Mouse (Mus musculus) hindbrain, embryonic 13.5 days (tissue): ENCODE results near the gene Pef1. TPM values are rescaled to one million over a fixed set of nuclear protein-coding genes. Genes with fewer than 3 reads are reported as not detected.

Source experiments
- ATAC-seq: fragments of 200-750 bp; cut with Nextera tagmentation; 2 replicates; pipeline ENCODE4 v1.8.0; 2017; ENCODE audit warnings: moderate TSS enrichment; ENCODE audit not compliant: low FRiP score
- H3K27ac ChIP-seq: fragments of 300-500 bp; sonication (generic); 2 replicates; pipeline ENCODE4 v1.5.1; 2015; ENCODE audit warnings: inconsistent platforms, mild to moderate bottlenecking, moderate library complexity
- H3K27me3 ChIP-seq: fragments of 300-500 bp; sonication (generic); 2 replicates; pipeline ENCODE4 v1.6.1; 2015; ENCODE audit warnings: mild to moderate bottlenecking, inconsistent platforms
- H3K36me3 ChIP-seq: fragments of 300-500 bp; sonication (generic); 2 replicates; pipeline ENCODE4 v1.6.1; 2015; ENCODE audit warnings: mild to moderate bottlenecking, inconsistent platforms
- H3K4me1 ChIP-seq: fragments of 300-500 bp; sonication (generic); replicated peaks from 2 replicates; pipeline ENCODE4 v1.6.1; 2015; ENCODE audit warnings: inconsistent platforms
- H3K4me2 ChIP-seq: fragments of 300-500 bp; sonication (generic); 2 replicates; pipeline ENCODE4 v1.6.1; 2015; ENCODE audit warnings: inconsistent platforms, mild to moderate bottlenecking, moderate library complexity
- H3K4me3 ChIP-seq: fragments of 300-500 bp; sonication (generic); 2 replicates; pipeline ENCODE4 v1.5.1; 2015; ENCODE audit warnings: mild to moderate bottlenecking, inconsistent platforms
- H3K9ac ChIP-seq: fragments of 300-500 bp; sonication (generic); 2 replicates; pipeline ENCODE4 v1.6.1; 2015; ENCODE audit warnings: mild to moderate bottlenecking, inconsistent platforms
- H3K9me3 ChIP-seq: fragments of 300-500 bp; sonication (generic); 2 replicates; pipeline ENCODE4 v1.6.1; 2016; ENCODE audit warnings: inconsistent platforms
- WGBS: fragments of 180-500 bp; shearing (Covaris S2); methylation state at CpG from one replicate; pipeline ENCODE4 v1.1.7; 2015; 5-methylcytosine and 5-hydroxymethylcytosine counted together
- polyA plus RNA-seq: library from polyadenylated mRNA; unstranded; fragments of >200 nt; fragmentation: Nextera tagmentation; extraction: Ambion mirVana; gene quantifications from 2 replicates; pipeline ENCODE4 v1.2.1, GENCODE M21; 2015

Pef1 gene
- polyA plus RNA-seq, 1 experiment from 2014 or later: 65.1 TPM

- ATAC-seq: no peak
Observed at GRCm38 (mm10) chr4:130171951-130172765, 69.8 kb downstream of the Pef1 start.

DNA sequence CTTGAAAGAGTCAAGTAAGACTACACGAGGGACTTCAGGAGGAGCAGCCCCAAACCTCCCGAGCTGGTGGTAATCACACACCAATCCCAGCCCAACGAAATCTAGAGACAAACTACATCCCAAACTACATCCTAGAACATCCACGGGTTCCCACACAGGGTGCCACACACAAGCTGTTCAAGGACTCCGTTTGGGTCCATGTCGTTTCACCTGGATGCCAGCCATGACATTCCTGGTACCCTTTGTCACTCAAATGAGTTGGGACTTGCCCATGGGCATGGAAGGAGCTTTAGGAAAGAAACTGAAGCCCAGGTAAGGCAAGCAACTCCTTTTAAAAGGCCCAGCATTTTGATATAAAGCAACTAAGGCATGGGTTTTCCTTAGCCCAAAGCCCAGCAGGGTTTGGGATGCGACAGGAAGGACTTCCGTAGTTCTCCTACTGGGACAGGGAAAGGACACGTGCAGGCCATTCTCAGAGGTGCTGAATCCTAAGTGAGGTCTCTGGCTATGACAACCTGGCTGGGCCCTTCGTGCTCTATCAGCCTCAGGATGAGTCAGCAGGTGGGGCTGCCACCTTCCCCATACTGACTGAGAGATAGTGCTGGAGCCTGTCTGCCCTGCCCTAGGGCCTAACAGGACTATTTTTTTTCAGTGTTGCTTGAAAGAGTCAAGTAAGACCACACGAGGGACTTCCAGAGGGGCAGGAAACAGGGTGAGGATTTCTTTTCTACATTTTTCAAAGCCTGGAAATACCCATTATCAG lies 70.9 kb downstream of the Pef1 start:
- Histone ChIP-seq H3K9me3 (no peaks in the 10 kb centered on the region), H3K9ac (no peak overlapping the region), H3K27me3 (peaks cover 49% of the 10 kb centered on the region), H3K4me3 (no peak overlapping the region), H3K4me1 (peaks cover 28% of the 10 kb centered on the region), H3K27ac (no peak overlapping the region), H3K4me2 (no peak overlapping the region), H3K36me3 (no peaks in the 10 kb centered on the region)
- WGBS: 70% methylated on average over 11 of the region's 11 CpGs
- ATAC-seq: no peak

More at GRCm38 (mm10) chr4:130171951-130172765, 69.8 kb downstream of the Pef1 start:
- H3K9me3 ChIP-seq: no peaks in the 10 kb centered on the region
- 73% methylated on average over 11 of the region's 11 CpGs for WGBS
- no peak overlapping the region for H3K27ac ChIP-seq
- no peak overlapping the region for H3K4me2 ChIP-seq
- peaks cover 56% of the 10 kb centered on the region for H3K27me3 ChIP-seq
- H3K4me3 ChIP-seq: no peak overlapping the region
- no peaks in the 10 kb centered on the region for H3K36me3 ChIP-seq
- peaks cover 38% of the 10 kb centered on the region for H3K4me1 ChIP-seq
- H3K9ac ChIP-seq: no peak overlapping the region

DNA sequence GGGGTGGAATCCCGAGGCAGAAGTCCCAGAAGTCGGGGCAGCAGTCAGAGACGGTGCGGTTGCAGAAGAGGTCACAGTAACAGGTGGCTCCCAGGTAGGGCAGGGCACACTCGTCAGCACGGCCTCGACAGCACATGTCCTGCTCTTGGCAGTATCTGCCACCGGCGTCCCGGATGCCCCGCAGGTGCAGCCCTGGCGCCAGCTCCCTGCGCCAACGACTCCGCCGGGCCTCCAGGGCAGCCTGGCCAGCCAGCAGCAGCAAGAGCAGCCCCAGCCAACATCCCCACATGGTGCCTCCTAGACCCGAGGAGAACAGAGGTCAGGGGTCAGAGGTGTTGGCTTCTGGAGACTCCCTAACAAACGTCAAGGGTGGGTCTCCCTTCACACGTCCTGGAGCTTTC lies 71.6 kb downstream of the Pef1 start:
- Histone ChIP-seq H3K36me3 (no peaks in the 10 kb centered on the region), H3K4me3 (no peak overlapping the region), H3K4me2 (no peak overlapping the region), H3K4me1 (peaks cover 21% of the 10 kb centered on the region), H3K9me3 (no peaks in the 10 kb centered on the region), H3K27me3 (peaks cover 46% of the 10 kb centered on the region), H3K27ac (no peak overlapping the region), H3K9ac (no peak overlapping the region)
- WGBS: 48% methylated on average over 19 of the region's 19 CpGs
- ATAC-seq: no peak

DNA sequence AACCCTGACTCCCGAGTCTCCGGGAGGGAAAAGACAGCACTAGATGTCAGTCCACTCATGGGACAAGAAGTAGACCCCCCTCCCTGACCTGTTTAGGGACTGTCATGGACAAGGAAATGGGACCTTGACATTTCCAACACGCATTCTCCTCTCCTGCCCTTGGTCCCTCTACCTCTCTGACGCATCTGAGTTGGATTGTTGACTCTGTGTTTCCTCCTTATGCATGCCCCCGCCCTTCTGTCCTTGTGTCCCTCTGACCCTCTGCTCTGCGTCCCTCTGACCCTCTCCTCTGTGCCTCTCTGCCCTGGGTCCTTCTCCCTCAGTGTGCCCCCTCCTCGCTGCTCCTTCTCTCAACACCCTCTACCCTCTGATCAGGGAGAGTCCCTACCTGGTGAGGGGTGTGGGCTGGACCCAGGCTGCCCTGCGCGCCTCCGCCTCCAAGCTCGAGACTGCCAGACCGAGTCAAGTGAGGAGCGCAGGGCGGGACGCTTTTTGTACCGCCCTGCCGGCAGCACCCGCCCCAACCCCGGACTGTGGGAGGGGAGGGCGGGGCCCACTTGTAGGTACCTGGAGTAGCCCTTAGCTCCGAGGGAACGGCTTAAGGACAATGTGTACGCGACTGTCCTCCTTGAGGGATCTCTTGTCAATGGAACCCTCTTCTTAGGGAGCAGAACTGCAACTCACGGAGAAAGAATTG lies 72.1 kb downstream of the Pef1 start:
- Histone ChIP-seq H3K27ac (no peak overlapping the region), H3K4me1 (peaks cover 19% of the 10 kb centered on the region), H3K4me2 (peak overlapping the region; percentile 42), H3K9ac (peak overlapping the region; percentile 20; the same call in 1 of the 2 replicates), H3K4me3 (no peak overlapping the region), H3K36me3 (no peaks in the 10 kb centered on the region), H3K9me3 (no peaks in the 10 kb centered on the region), H3K27me3 (peaks cover 44% of the 10 kb centered on the region)
- WGBS: 6% methylated on average over 25 of the region's 25 CpGs
- ATAC-seq: no peak

GRCm38 (mm10) chr4:130175072-130175711 lies 72.8 kb downstream of the Pef1 start, which contains the start of gene Tinagl1:
Tinagl1 (minus strand) TSS chr4:130175122.
- H3K4me1 ChIP-seq: peaks cover 19% of the 10 kb centered on the region
- H3K27me3 ChIP-seq: peaks cover 44% of the 10 kb centered on the region
- H3K36me3 ChIP-seq: no peaks in the 10 kb centered on the region
- no peak for ATAC-seq
- no peaks in the 10 kb centered on the region for H3K9me3 ChIP-seq
- no peak within 1 kb of the TSS for H3K27ac ChIP-seq
- H3K4me3 ChIP-seq: no peak within 1 kb of the TSS
- peak within 1 kb of the TSS; percentile 24; the same call in 1 of the 2 replicates for H3K9ac ChIP-seq
- H3K4me2 ChIP-seq: peak within 1 kb of the TSS; percentile 42
- WGBS: under 1% methylated on average over 14 of the region's 14 CpGs

GRCm38 (mm10) chr4:130176156-130176720 lies 73.9 kb downstream of the Pef1 start:
- ATAC-seq: no peak
- 80% methylated on average over 5 of the region's 5 CpGs for WGBS
- no peaks in the 10 kb centered on the region for H3K36me3 ChIP-seq
- H3K9me3 ChIP-seq: no peaks in the 10 kb centered on the region
- H3K4me2 ChIP-seq: no peak overlapping the region
- H3K4me1 ChIP-seq: peaks cover 19% of the 10 kb centered on the region
- H3K27ac ChIP-seq: no peak overlapping the region
- H3K27me3 ChIP-seq: peaks cover 47% of the 10 kb centered on the region
- H3K9ac ChIP-seq: no peak overlapping the region
- H3K4me3 ChIP-seq: no peak overlapping the region

DNA sequence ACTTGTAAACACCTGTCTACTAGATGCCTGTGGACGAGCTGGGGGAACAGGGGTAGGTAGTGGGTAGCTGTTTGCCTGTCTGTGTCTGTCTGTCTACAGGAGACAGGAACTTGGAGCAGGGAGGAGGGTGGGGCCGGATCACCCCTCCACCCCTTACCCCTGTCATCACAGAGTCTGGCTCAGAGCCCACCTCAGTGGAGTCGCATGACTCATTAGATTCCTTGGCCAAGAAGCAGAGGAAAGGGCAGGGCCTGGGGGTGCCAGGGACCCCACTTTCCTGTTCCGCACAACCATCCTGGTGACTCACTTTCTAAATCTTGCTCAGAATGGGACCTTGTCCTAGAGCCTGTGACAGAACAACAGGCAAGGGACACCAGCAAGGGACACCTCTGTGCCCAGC lies 74.7 kb downstream of the Pef1 start:
- Histone ChIP-seq H3K4me2 (no peak overlapping the region), H3K27me3 (peaks cover 44% of the 10 kb centered on the region), H3K4me3 (no peak overlapping the region), H3K27ac (no peak overlapping the region), H3K36me3 (no peaks in the 10 kb centered on the region), H3K4me1 (peaks cover 19% of the 10 kb centered on the region), H3K9me3 (no peaks in the 10 kb centered on the region), H3K9ac (no peak overlapping the region)
- ATAC-seq: no peak
- WGBS: 78% methylated on average over 4 of the region's 4 CpGs

DNA sequence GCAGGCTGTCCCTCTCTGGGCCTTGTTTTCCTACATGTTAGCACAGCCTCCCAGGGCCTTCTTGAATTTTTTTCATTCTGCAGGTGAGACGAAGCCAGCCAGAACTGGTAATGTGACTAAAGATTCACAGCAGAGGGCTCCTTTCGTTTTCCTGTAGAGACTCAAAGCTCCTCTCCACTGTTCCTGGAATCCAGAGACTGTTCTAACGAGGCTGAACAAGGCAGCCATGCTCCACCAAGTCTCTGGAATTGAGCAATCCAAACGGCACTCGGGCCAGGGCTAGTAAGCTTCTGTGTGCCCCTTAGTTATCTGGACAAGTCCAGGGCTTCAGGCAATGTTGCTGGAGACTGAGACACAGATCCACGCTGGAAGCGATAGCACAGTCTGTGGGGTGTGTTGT lies 75.2 kb downstream of the Pef1 start:
- peaks cover 19% of the 10 kb centered on the region for H3K4me1 ChIP-seq
- H3K4me2 ChIP-seq: no peak overlapping the region
- no peak overlapping the region for H3K27ac ChIP-seq
- no peak overlapping the region for H3K4me3 ChIP-seq
- no peak for ATAC-seq
- no peaks in the 10 kb centered on the region for H3K36me3 ChIP-seq
- H3K9ac ChIP-seq: no peak overlapping the region
- H3K27me3 ChIP-seq: peaks cover 39% of the 10 kb centered on the region
- no peaks in the 10 kb centered on the region for H3K9me3 ChIP-seq
- 73% methylated on average over 7 of the region's 7 CpGs for WGBS

Other genes with a start within 250 kb of the Pef1 start
- gene Spocd1, start 173.3 kb upstream of the Pef1 start, polyA plus RNA-seq: not detected in 2 replicates
- 9.3 and 11.3 TPM in 2 replicates for gene Adgrb2, start 117.7 kb upstream of the Pef1 start, polyA plus RNA-seq
- 5.8 and 14.3 TPM in 2 replicates for gene Col16a1, start 54.7 kb upstream of the Pef1 start, polyA plus RNA-seq
- 0.60 and 1.0 TPM in 2 replicates for gene Hcrtr1, start 36.8 kb downstream of the Pef1 start, polyA plus RNA-seq
- 7.5 and 7.6 TPM in 2 replicates for gene Tinagl1, start 72.6 kb downstream of the Pef1 start, polyA plus RNA-seq
- 0.67 and 1.4 TPM in 2 replicates for gene Gm853, start 119.8 kb downstream of the Pef1 start, polyA plus RNA-seq
- 61.3 and 62.7 TPM in 2 replicates for gene Serinc2, start 176.6 kb downstream of the Pef1 start, polyA plus RNA-seq
- gene Fabp3, start 206.0 kb downstream of the Pef1 start, polyA plus RNA-seq: 146 and 148 TPM in 2 replicates
- 0.71 and 0.73 TPM in 2 replicates for gene Gm10570, start 206.1 kb downstream of the Pef1 start, polyA plus RNA-seq